Mouse (Mus musculus): ENCODE measurements around the gene Eipr1. TPM values are rescaled to one million over a fixed set of nuclear protein-coding genes. Genes with fewer than 3 reads are reported as not detected.

The Eipr1 gene
- polyA plus RNA-seq, 1 experiment from 2014 or later = 29.0 TPM

DNA sequence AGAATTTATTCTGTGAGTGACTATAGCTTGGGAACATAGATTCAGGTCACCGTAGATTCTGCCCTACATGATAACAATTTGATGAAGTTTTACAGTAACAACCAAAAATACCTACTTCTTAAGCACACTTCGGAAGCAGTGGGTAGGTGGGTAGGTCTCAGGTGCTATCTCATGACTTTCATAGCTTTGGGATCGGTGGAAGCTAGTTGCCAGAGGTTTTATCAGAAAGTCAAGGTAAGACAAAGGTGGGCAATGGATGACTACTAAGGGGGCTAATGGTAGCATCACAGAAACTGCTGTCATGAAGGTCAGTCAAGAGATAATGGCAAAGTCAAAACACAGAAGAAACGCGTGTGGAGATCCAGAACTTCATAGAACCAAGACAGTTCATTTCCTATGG lies 727 bp upstream of the Eipr1 start:
- WGBS = 94% methylated on average over 5 of the region's 5 CpGs
- no peak overlapping the region for H3K4me3 ChIP-seq (ENCODE audit: low read depth, low read length)
- ATAC-seq (ENCODE audit: low read depth) = no peak
- H3K9ac ChIP-seq (ENCODE audit: low read depth, low read length) = no peak overlapping the region
- DNase-seq (ENCODE audit: low spot score) = no peak
- peaks cover 7% of the 10 kb centered on the region; the same call in 1 of the 2 replicates for H3K36me3 ChIP-seq (ENCODE audit: control insufficient read depth, insufficient read depth, low read length)
- H3K9me3 ChIP-seq (ENCODE audit: control insufficient read depth, low read length) = no peaks in the 10 kb centered on the region
- H3K4me2 ChIP-seq (ENCODE audit: low read depth, low read length) = peak overlapping the region; percentile 94
- no peaks in the 10 kb centered on the region for H3K27me3 ChIP-seq (replicated peaks; ENCODE audit: control insufficient read depth, insufficient read depth, low read length)
- peaks cover 5% of the 10 kb centered on the region for H3K4me1 ChIP-seq (ENCODE audit: control insufficient read depth, insufficient read depth, low read length)
- H3K27ac ChIP-seq (replicated peaks; ENCODE audit: low read depth, low read length) = no peak overlapping the region; the same call in 1 of the 2 replicates

- Histone ChIP-seq H3K36me3 (ENCODE audit: control insufficient read depth, insufficient read depth, low read length) (no peaks in the 10 kb centered on the region), H3K4me1 (ENCODE audit: control insufficient read depth, insufficient read depth, low read length) (peaks cover 5% of the 10 kb centered on the region), H3K27me3 (replicated peaks; ENCODE audit: control insufficient read depth, insufficient read depth, low read length) (no peaks in the 10 kb centered on the region), H3K4me3 (ENCODE audit: low read depth, low read length) (no peak overlapping the region), H3K9ac (ENCODE audit: low read depth, low read length) (no peak overlapping the region), H3K27ac (replicated peaks; ENCODE audit: low read depth, low read length) (no peak overlapping the region), H3K4me2 (ENCODE audit: low read depth, low read length) (no peak overlapping the region), H3K9me3 (ENCODE audit: control insufficient read depth, low read length) (no peaks in the 10 kb centered on the region)
- WGBS = 87% methylated on average over 4 of the region's 4 CpGs
- ATAC-seq (ENCODE audit: low read depth) = no peak
- DNase-seq (ENCODE audit: low spot score) = no peak
Measured at GRCm38 (mm10) chr12:28756019-28756418, 4.4 kb downstream of the Eipr1 start.

DNA sequence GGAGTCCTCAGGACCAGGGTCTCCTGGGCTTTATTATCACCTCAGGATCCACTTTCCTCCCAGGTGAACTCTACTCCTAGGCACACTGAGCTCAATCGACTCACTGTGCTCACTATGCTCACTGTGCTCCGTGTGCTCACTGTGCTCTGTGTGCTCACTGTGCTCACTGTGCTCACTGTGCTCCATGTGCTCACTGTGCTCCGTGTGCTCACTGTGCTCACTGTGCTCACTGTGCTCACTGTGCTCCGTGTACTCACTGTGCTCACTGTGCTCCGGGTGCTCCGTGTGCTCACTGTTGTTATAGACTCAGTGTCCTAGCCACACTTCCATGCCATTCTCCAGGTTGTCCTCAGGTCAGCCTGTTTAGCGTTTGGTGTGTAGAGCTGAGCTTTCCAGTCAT lies 18.4 kb downstream of the Eipr1 start:
- Histone ChIP-seq H3K4me2 (ENCODE audit: low read depth, low read length) (no peak overlapping the region), H3K27ac (replicated peaks; ENCODE audit: low read depth, low read length) (no peak overlapping the region), H3K27me3 (replicated peaks; ENCODE audit: control insufficient read depth, insufficient read depth, low read length) (no peaks in the 10 kb centered on the region), H3K4me3 (ENCODE audit: low read depth, low read length) (no peak overlapping the region), H3K9ac (ENCODE audit: low read depth, low read length) (no peak overlapping the region), H3K4me1 (ENCODE audit: control insufficient read depth, insufficient read depth, low read length) (no peaks in the 10 kb centered on the region), H3K9me3 (ENCODE audit: control insufficient read depth, low read length) (no peaks in the 10 kb centered on the region), H3K36me3 (ENCODE audit: control insufficient read depth, insufficient read depth, low read length) (no peaks in the 10 kb centered on the region)
- ATAC-seq (ENCODE audit: low read depth) (no peak), DNase-seq (ENCODE audit: low spot score) (no peak)
- 94% methylated on average over 7 of the region's 7 CpGs for WGBS

- WGBS = 83% methylated on average over 3 of the region's 3 CpGs
- Histone ChIP-seq H3K4me3 (ENCODE audit: low read depth, low read length) (no peak overlapping the region), H3K9ac (ENCODE audit: low read depth, low read length) (no peak overlapping the region), H3K4me1 (ENCODE audit: control insufficient read depth, insufficient read depth, low read length) (no peaks in the 10 kb centered on the region), H3K9me3 (ENCODE audit: control insufficient read depth, low read length) (no peaks in the 10 kb centered on the region), H3K36me3 (ENCODE audit: control insufficient read depth, insufficient read depth, low read length) (no peaks in the 10 kb centered on the region), H3K27ac (replicated peaks; ENCODE audit: low read depth, low read length) (no peak overlapping the region), H3K27me3 (replicated peaks; ENCODE audit: control insufficient read depth, insufficient read depth, low read length) (no peaks in the 10 kb centered on the region), H3K4me2 (ENCODE audit: low read depth, low read length) (no peak overlapping the region)
- no peak for ATAC-seq (ENCODE audit: low read depth)
- DNase-seq (ENCODE audit: low spot score) = no peak
Measured at GRCm38 (mm10) chr12:28773815-28774214, 22.2 kb downstream of the Eipr1 start.

DNA sequence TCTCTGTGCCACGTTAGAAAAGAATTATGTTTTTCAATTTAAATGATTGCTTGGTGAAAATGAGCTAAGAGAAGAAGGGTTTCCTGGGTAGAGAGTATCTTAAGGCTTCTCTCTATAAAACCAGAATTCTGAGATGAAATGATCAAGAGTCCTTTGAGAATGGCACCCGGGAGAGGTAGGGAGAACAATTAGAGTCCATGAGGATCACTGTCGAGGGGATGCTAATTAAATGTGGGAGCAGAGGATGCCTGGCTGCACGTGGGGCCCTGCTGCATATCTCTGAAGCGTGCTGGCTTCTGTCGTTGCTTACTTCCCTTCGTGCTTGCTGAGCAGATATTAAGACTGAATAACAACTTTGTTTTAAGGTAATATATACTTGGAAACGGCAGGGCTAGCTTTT lies 23.5 kb downstream of the Eipr1 start:
- no peak overlapping the region for H3K9ac ChIP-seq (ENCODE audit: low read depth, low read length)
- no peak overlapping the region for H3K4me3 ChIP-seq (ENCODE audit: low read depth, low read length)
- H3K4me2 ChIP-seq (ENCODE audit: low read depth, low read length) = no peak overlapping the region
- H3K4me1 ChIP-seq (ENCODE audit: control insufficient read depth, insufficient read depth, low read length) = no peaks in the 10 kb centered on the region
- no peaks in the 10 kb centered on the region for H3K36me3 ChIP-seq (ENCODE audit: control insufficient read depth, insufficient read depth, low read length)
- ATAC-seq (ENCODE audit: low read depth) (peak; percentile 71; the same call in 1 of the 2 replicates), DNase-seq (ENCODE audit: low spot score) (peak; percentile 32)
- no peak overlapping the region for H3K27ac ChIP-seq (replicated peaks; ENCODE audit: low read depth, low read length)
- WGBS = 43% methylated on average over 8 of the region's 8 CpGs
- H3K9me3 ChIP-seq (ENCODE audit: control insufficient read depth, low read length) = no peaks in the 10 kb centered on the region
- H3K27me3 ChIP-seq (replicated peaks; ENCODE audit: control insufficient read depth, insufficient read depth, low read length) = no peaks in the 10 kb centered on the region

DNA sequence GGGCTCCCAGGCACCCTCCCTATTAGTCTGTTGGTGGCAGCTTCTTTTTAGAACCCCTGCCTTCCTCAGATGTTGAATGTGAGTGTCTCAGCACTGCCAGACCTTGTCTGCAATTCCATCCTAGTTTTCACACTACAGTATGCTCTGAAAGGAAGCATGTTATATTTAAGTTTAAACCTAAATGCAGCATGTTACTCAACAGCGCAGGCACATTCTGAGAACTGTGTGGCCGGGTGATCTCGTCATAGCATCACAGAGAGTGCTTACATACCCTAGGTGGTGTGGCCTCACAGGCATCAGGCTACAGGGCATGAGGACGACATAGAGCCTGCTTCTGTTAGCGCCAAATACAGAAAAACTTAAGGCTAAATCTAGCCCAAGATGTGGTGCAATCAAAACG lies 24.0 kb downstream of the Eipr1 start:
- Histone ChIP-seq H3K27ac (replicated peaks; ENCODE audit: low read depth, low read length) (no peak overlapping the region), H3K9ac (ENCODE audit: low read depth, low read length) (no peak overlapping the region), H3K4me3 (ENCODE audit: low read depth, low read length) (no peak overlapping the region), H3K4me1 (ENCODE audit: control insufficient read depth, insufficient read depth, low read length) (no peaks in the 10 kb centered on the region), H3K36me3 (ENCODE audit: control insufficient read depth, insufficient read depth, low read length) (no peaks in the 10 kb centered on the region), H3K27me3 (replicated peaks; ENCODE audit: control insufficient read depth, insufficient read depth, low read length) (no peaks in the 10 kb centered on the region), H3K9me3 (ENCODE audit: control insufficient read depth, low read length) (no peaks in the 10 kb centered on the region), H3K4me2 (ENCODE audit: low read depth, low read length) (no peak overlapping the region)
- DNase-seq (ENCODE audit: low spot score) (no peak), ATAC-seq (ENCODE audit: low read depth) (no peak)
- WGBS = 85% methylated on average over 6 of the region's 6 CpGs

- 85% methylated on average over 7 of the region's 7 CpGs for WGBS
- ATAC-seq (ENCODE audit: low read depth) (no peak), DNase-seq (ENCODE audit: low spot score) (no peak)
- Histone ChIP-seq H3K36me3 (ENCODE audit: control insufficient read depth, insufficient read depth, low read length) (no peaks in the 10 kb centered on the region), H3K27ac (replicated peaks; ENCODE audit: low read depth, low read length) (no peak overlapping the region), H3K4me2 (ENCODE audit: low read depth, low read length) (no peak overlapping the region), H3K27me3 (replicated peaks; ENCODE audit: control insufficient read depth, insufficient read depth, low read length) (no peaks in the 10 kb centered on the region), H3K9ac (ENCODE audit: low read depth, low read length) (no peak overlapping the region), H3K4me3 (ENCODE audit: low read depth, low read length) (no peak overlapping the region), H3K9me3 (ENCODE audit: control insufficient read depth, low read length) (no peaks in the 10 kb centered on the region), H3K4me1 (ENCODE audit: control insufficient read depth, insufficient read depth, low read length) (peaks cover 6% of the 10 kb centered on the region; the same call in 1 of the 2 replicates)
Measured at GRCm38 (mm10) chr12:28780180-28780579, 28.6 kb downstream of the Eipr1 start.

- H3K4me3 ChIP-seq (ENCODE audit: low read depth, low read length) = no peak overlapping the region
- no peaks in the 10 kb centered on the region for H3K9me3 ChIP-seq (ENCODE audit: control insufficient read depth, low read length)
- H3K9ac ChIP-seq (ENCODE audit: low read depth, low read length) = no peak overlapping the region
- 91% methylated on average over 3 of the region's 3 CpGs for WGBS
- H3K4me1 ChIP-seq (ENCODE audit: control insufficient read depth, insufficient read depth, low read length) = peaks cover 6% of the 10 kb centered on the region; the same call in 1 of the 2 replicates
- ATAC-seq (ENCODE audit: low read depth) (no peak), DNase-seq (ENCODE audit: low spot score) (no peak)
- no peak overlapping the region for H3K27ac ChIP-seq (replicated peaks; ENCODE audit: low read depth, low read length)
- no peak overlapping the region for H3K4me2 ChIP-seq (ENCODE audit: low read depth, low read length)
- no peaks in the 10 kb centered on the region for H3K36me3 ChIP-seq (ENCODE audit: control insufficient read depth, insufficient read depth, low read length)
- no peaks in the 10 kb centered on the region for H3K27me3 ChIP-seq (replicated peaks; ENCODE audit: control insufficient read depth, insufficient read depth, low read length)
Measured at GRCm38 (mm10) chr12:28782637-28783036, 31.0 kb downstream of the Eipr1 start.

- no peaks in the 10 kb centered on the region for H3K27me3 ChIP-seq (replicated peaks; ENCODE audit: control insufficient read depth, insufficient read depth, low read length)
- no peak overlapping the region for H3K9ac ChIP-seq (ENCODE audit: low read depth, low read length)
- H3K4me1 ChIP-seq (ENCODE audit: control insufficient read depth, insufficient read depth, low read length) = peaks cover 6% of the 10 kb centered on the region; the same call in 1 of the 2 replicates
- H3K4me2 ChIP-seq (ENCODE audit: low read depth, low read length) = no peak overlapping the region
- H3K4me3 ChIP-seq (ENCODE audit: low read depth, low read length) = no peak overlapping the region
- ATAC-seq (ENCODE audit: low read depth) (peak; percentile 51; the same call in 1 of the 2 replicates), DNase-seq (ENCODE audit: low spot score) (no peak)
- H3K9me3 ChIP-seq (ENCODE audit: control insufficient read depth, low read length) = no peaks in the 10 kb centered on the region
- 36% methylated on average over 4 of the region's 4 CpGs for WGBS
- H3K27ac ChIP-seq (replicated peaks; ENCODE audit: low read depth, low read length) = no peak overlapping the region
- no peaks in the 10 kb centered on the region for H3K36me3 ChIP-seq (ENCODE audit: control insufficient read depth, insufficient read depth, low read length)
Measured at GRCm38 (mm10) chr12:28784355-28784754, 32.8 kb downstream of the Eipr1 start.

Data from embryonic facial prominence, embryonic 14.5 days (tissue).